Mouse (Mus musculus): Measurements from ENCODE around the gene Vmn2r7. TPM values are rescaled to one million over a fixed set of nuclear protein-coding genes. Genes with fewer than 3 reads are reported as not detected.
A peak's percentile ranks its signal among the peaks of the same experiment; 100 is the strongest.
"Not testable (repeated sequence)": the region's sequence is repeated elsewhere in the genome, so short reads cannot be mapped to it uniquely, and the experiment has no call there.

The Vmn2r7 gene
- total and polyA plus RNA-seq, 2 experiments = not detected

DNA sequence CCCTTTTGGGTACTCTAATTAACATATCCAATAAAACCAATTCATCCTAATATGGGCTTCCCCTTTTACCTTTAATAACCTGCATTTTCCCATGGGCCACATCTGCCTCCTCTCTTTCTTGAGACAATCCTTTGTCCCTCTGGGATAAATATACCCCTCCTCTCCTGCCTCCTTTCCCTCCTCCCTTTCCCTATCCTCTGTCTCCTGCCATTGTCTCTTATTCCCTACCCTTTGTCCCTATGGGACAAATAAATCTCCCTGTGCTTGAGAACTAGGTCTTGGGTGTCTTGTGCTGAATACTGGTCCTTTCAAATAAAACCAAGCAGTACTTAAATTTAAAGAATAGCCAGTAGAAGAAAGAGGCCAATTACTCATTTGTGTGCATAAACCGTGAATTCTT is 13.4 kb downstream of the Vmn2r7 start:
- Histone ChIP-seq H3K4me3 (ENCODE audit: insufficient read depth, low read depth, low read length) (no peak overlapping the region), H3K79me2 (ENCODE audit: control insufficient read depth, insufficient read depth, low read length) (no peaks in the 10 kb centered on the region), H3K27ac (replicated peaks; ENCODE audit: insufficient read depth, low read depth, low read length) (no peak overlapping the region), H3K27me3 (ENCODE audit: control insufficient read depth, insufficient read depth, low read length) (no peaks in the 10 kb centered on the region), H3K9ac (ENCODE audit: low read depth, low read length) (no peak overlapping the region), H3K4me1 (ENCODE audit: control insufficient read depth, insufficient read depth, low read length) (no peaks in the 10 kb centered on the region), H3K36me3 (ENCODE audit: control insufficient read depth, insufficient read depth, low read length) (no peaks in the 10 kb centered on the region)
- no peak for DNase-seq (ENCODE audit: extremely low read depth, low read depth, low spot score)
- TF ChIP-seq POLR2A (IDR thresholded peaks at IDR 0.05; ENCODE audit: extremely low read depth, insufficient read depth, low read length) = no peak
- no peak for TF ChIP-seq CTCF (IDR thresholded peaks at IDR 0.05; ENCODE audit: low read depth, low read length)
- WGBS = 97% methylated on average over 1 of the region's 1 CpGs

DNA sequence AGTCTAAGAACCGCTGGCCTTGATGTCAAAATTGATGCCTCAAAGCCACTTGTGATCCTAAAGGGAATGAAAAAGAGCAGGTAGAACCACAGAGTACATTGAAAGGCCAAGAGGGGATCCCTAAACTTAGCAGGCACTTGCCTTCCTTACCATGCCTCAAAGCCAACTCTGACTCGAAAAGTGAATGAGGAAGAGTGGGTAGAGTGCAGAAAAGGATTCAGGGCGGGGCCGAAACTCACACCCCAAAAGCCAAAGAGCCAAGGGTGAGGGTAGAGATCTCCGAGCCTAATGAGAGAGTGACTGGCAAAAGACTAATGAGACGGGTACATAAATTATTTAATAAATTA is 53.3 kb downstream of the Vmn2r7 start:
- Histone ChIP-seq H3K9ac (ENCODE audit: low read depth, low read length) (no peak overlapping the region), H3K27ac (replicated peaks; ENCODE audit: insufficient read depth, low read depth, low read length) (no peak overlapping the region), H3K4me3 (ENCODE audit: insufficient read depth, low read depth, low read length) (no peak overlapping the region), H3K4me1 (ENCODE audit: control insufficient read depth, insufficient read depth, low read length) (no peaks in the 10 kb centered on the region), H3K27me3 (ENCODE audit: control insufficient read depth, insufficient read depth, low read length) (no peaks in the 10 kb centered on the region), H3K79me2 (ENCODE audit: control insufficient read depth, insufficient read depth, low read length) (no peaks in the 10 kb centered on the region), H3K36me3 (ENCODE audit: control insufficient read depth, insufficient read depth, low read length) (no peaks in the 10 kb centered on the region)
- TF ChIP-seq POLR2A (IDR thresholded peaks at IDR 0.05; ENCODE audit: extremely low read depth, insufficient read depth, low read length) (no peak), CTCF (IDR thresholded peaks at IDR 0.05; ENCODE audit: low read depth, low read length) (no peak)
- WGBS = 41% methylated on average over 6 of the region's 6 CpGs
- DNase-seq (ENCODE audit: extremely low read depth, low read depth, low spot score) = no peak

DNA sequence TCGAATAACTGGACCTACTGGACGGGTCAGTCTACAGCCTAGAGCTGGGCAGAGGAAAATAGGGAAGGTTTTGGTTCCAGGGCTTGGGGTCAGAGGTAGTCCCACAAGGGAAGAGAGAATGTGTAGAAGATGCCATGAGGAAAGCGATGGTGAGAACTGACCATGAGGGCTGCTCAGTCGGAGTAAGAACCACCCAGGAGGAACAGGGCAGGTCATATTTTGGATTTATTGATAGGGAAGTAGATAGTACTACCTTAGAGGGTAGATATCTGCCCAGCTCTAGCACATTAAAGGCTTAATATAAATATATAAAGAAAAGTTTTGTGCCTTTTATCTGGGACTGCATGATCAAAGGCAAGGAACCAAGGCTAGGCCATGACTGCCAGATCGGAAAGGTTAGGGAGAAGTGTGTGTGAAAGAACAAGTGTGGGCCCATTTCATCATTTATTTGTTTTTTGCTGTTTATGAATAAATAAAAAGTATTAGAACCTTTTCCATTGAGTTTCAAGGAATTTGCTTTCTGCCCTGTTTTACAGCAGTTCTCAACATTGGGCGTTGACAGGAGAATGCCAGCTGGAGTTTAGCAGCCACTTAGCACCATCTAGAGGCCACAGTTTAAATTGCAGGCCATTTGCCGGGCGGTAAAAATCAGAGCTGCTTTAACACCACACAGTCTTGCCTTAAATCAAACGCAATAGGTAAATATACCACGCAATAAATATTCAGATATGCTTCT is 53.9 kb downstream of the Vmn2r7 start:
- Histone ChIP-seq H3K4me3 (ENCODE audit: insufficient read depth, low read depth, low read length) (no peak overlapping the region), H3K27me3 (ENCODE audit: control insufficient read depth, insufficient read depth, low read length) (no peaks in the 10 kb centered on the region), H3K79me2 (ENCODE audit: control insufficient read depth, insufficient read depth, low read length) (no peaks in the 10 kb centered on the region), H3K27ac (replicated peaks; ENCODE audit: insufficient read depth, low read depth, low read length) (no peak overlapping the region), H3K9ac (ENCODE audit: low read depth, low read length) (no peak overlapping the region), H3K4me1 (ENCODE audit: control insufficient read depth, insufficient read depth, low read length) (no peaks in the 10 kb centered on the region), H3K36me3 (ENCODE audit: control insufficient read depth, insufficient read depth, low read length) (no peaks in the 10 kb centered on the region)
- peak; percentile 73 for TF ChIP-seq CTCF (IDR thresholded peaks at IDR 0.05; ENCODE audit: low read depth, low read length)
- TF ChIP-seq POLR2A (IDR thresholded peaks at IDR 0.05; ENCODE audit: extremely low read depth, insufficient read depth, low read length) = no peak
- DNase-seq (ENCODE audit: extremely low read depth, low read depth, low spot score) = peak; percentile 29
- WGBS = 49% methylated on average over 10 of the region's 10 CpGs

DNA sequence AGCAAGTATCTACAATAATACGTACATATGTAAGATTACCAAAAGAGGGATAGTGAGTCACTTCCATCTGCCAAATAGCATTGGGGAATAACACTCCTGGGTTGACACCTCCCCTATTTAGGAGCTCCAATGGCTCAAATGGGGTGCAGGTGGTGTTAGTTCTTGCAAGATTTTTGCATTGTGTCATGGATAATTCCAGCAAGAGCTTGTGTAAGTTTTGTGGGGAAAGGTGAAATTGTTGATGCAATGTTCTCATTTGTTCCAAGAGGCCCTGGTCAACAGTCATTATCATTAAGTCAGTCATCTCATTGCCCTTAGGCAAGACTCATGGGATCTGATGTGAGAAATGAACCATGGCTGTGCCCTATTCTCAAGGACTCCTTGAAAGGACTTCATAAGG is 61.7 kb downstream of the Vmn2r7 start:
- H3K27ac ChIP-seq (replicated peaks; ENCODE audit: insufficient read depth, low read depth, low read length) = no peak overlapping the region
- H3K9ac ChIP-seq (ENCODE audit: low read depth, low read length) = no peak overlapping the region
- TF ChIP-seq CTCF (IDR thresholded peaks at IDR 0.05; ENCODE audit: low read depth, low read length) (no peak), POLR2A (IDR thresholded peaks at IDR 0.05; ENCODE audit: extremely low read depth, insufficient read depth, low read length) (no peak)
- H3K36me3 ChIP-seq (ENCODE audit: control insufficient read depth, insufficient read depth, low read length) = no peaks in the 10 kb centered on the region
- H3K4me1 ChIP-seq (ENCODE audit: control insufficient read depth, insufficient read depth, low read length) = no peaks in the 10 kb centered on the region
- H3K79me2 ChIP-seq (ENCODE audit: control insufficient read depth, insufficient read depth, low read length) = no peaks in the 10 kb centered on the region
- DNase-seq (ENCODE audit: extremely low read depth, low read depth, low spot score) = no peak
- WGBS = 96% methylated on average over 1 of the region's 1 CpGs
- no peak overlapping the region for H3K4me3 ChIP-seq (ENCODE audit: insufficient read depth, low read depth, low read length)
- H3K27me3 ChIP-seq (ENCODE audit: control insufficient read depth, insufficient read depth, low read length) = no peaks in the 10 kb centered on the region

DNA sequence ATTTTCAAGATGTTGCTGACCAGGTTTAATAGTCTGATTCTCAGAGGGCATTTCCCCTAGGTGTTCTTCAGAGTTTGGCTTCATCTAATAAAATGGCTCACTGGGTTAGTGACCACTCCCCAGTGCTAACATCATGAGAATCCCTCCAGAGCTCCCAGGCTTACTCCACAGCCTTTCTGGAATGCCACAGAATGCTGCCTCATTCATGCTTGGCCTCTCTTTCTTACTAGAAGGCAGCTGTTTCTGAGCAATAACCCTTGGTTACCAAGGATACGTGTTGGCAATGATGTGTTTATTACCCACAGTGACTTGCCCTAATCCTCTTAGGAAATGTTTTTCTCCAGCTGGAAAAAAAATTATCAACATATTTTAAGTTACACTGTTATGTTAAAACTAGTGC is 72.4 kb downstream of the Vmn2r7 start:
- no peaks in the 10 kb centered on the region for H3K79me2 ChIP-seq (ENCODE audit: control insufficient read depth, insufficient read depth, low read length)
- no peak overlapping the region for H3K27ac ChIP-seq (replicated peaks; ENCODE audit: insufficient read depth, low read depth, low read length)
- no peaks in the 10 kb centered on the region for H3K27me3 ChIP-seq (ENCODE audit: control insufficient read depth, insufficient read depth, low read length)
- no peak for DNase-seq (ENCODE audit: extremely low read depth, low read depth, low spot score)
- WGBS = 80% methylated on average over 1 of the region's 1 CpGs
- no peaks in the 10 kb centered on the region for H3K4me1 ChIP-seq (ENCODE audit: control insufficient read depth, insufficient read depth, low read length)
- no peak overlapping the region for H3K9ac ChIP-seq (ENCODE audit: low read depth, low read length)
- TF ChIP-seq POLR2A (IDR thresholded peaks at IDR 0.05; ENCODE audit: extremely low read depth, insufficient read depth, low read length) = no peak
- no peak for TF ChIP-seq CTCF (IDR thresholded peaks at IDR 0.05; ENCODE audit: low read depth, low read length)
- H3K4me3 ChIP-seq (ENCODE audit: insufficient read depth, low read depth, low read length) = no peak overlapping the region
- H3K36me3 ChIP-seq (ENCODE audit: control insufficient read depth, insufficient read depth, low read length) = no peaks in the 10 kb centered on the region

DNA sequence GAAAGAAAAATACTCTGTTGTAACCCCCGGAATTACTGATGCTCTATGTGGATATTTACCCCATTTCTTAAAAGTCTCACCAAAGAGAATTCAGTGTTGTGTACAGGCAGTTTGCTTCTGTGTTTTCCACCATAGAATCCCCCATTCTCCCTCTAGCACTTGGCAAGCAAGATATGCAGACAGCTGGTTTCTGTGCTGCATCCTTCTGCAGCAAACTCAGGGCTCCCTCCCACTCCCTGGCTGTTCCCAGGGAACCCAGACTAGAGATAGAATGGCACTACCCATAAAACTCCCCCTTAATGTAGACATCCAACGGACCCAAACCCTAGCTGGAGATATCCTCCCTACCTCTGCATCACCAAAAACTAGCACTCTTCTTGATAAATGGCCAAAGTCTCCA is 88.4 kb downstream of the Vmn2r7 start:
- Histone ChIP-seq H3K27me3 (ENCODE audit: control insufficient read depth, insufficient read depth, low read length) (no peaks in the 10 kb centered on the region), H3K9ac (ENCODE audit: low read depth, low read length) (no peak overlapping the region), H3K27ac (replicated peaks; ENCODE audit: insufficient read depth, low read depth, low read length) (no peak overlapping the region), H3K4me3 (ENCODE audit: insufficient read depth, low read depth, low read length) (no peak overlapping the region), H3K4me1 (ENCODE audit: control insufficient read depth, insufficient read depth, low read length) (no peaks in the 10 kb centered on the region), H3K36me3 (ENCODE audit: control insufficient read depth, insufficient read depth, low read length) (no peaks in the 10 kb centered on the region), H3K79me2 (ENCODE audit: control insufficient read depth, insufficient read depth, low read length) (no peaks in the 10 kb centered on the region)
- no peak for DNase-seq (ENCODE audit: extremely low read depth, low read depth, low spot score)
- 72% methylated on average over 2 of the region's 2 CpGs for WGBS
- no peak for TF ChIP-seq CTCF (IDR thresholded peaks at IDR 0.05; ENCODE audit: low read depth, low read length)
- TF ChIP-seq POLR2A (IDR thresholded peaks at IDR 0.05; ENCODE audit: extremely low read depth, insufficient read depth, low read length) = no peak

DNA sequence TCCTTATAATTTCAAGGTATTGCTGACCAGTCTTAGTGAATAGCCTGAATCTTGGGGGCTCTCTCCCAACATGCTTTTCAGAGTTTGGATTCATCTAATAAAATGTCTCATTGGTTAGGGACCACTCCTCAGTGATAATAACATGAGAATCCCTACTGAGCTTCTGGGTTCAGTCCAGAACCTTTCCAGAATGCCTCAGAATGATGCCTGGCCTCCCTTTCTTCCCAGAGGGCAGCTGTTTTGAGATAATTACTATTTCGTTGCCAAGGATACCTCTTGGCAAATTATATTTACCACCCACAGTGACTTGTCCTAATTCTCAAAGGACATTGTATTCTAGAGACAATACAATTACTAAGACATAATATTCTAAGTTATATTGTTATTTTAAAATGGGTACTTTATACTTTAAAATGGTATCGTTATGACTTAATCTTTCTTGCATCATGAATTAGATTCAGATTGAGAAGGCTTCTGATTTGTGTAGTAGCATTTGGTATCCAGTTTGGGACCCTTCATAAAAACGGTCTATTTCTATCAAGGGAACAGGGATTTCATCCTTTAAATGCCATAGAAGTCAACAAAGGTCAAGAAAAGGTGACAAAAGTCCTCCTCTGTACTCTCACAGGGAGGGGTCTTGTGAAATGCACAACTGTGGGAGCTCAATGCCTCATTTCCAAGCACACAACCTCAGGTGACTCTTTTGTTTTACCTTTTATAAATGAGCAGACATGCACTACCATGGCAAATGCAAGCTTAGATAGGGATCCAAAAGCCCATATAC is 117.2 kb downstream of the Vmn2r7 start:
- not testable (repeated sequence) for H3K4me1 ChIP-seq (ENCODE audit: control insufficient read depth, insufficient read depth, low read length); H3K27me3 ChIP-seq (ENCODE audit: control insufficient read depth, insufficient read depth, low read length); H3K79me2 ChIP-seq (ENCODE audit: control insufficient read depth, insufficient read depth, low read length); H3K36me3 ChIP-seq (ENCODE audit: control insufficient read depth, insufficient read depth, low read length); H3K4me3 ChIP-seq (ENCODE audit: insufficient read depth, low read depth, low read length); H3K9ac ChIP-seq (ENCODE audit: low read depth, low read length); DNase-seq (ENCODE audit: extremely low read depth, low read depth, low spot score); H3K27ac ChIP-seq (replicated peaks; ENCODE audit: insufficient read depth, low read depth, low read length)
- WGBS = 67% methylated on average over 3 of the region's 3 CpGs

DNA sequence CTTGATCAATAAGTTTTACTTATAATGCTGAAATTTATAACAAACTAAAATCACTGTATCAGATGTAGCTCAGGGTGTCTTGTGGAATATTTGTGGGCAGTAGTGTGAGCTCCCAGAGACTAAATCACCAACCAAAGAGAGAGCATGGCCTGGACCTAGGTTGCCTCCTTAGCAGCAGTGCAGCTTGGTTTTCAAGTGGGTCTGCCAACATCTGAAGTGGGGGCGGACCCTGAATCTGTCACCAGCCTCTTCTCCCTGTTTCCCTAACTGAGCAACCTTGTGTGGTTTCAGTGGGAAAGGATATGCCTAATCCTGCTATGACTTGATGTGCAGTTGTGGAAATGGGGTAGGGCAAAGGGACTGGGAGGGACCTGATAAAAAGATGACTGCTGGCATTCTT is 118.8 kb downstream of the Vmn2r7 start:
- 80% methylated on average over 1 of the region's 1 CpGs for WGBS

More for the DNA sequence above, 118.8 kb downstream of the Vmn2r7 start:
- not testable (repeated sequence) for DNase-seq (ENCODE audit: extremely low read depth, low read depth, low spot score); H3K79me2 ChIP-seq (ENCODE audit: control insufficient read depth, insufficient read depth, low read length); H3K9ac ChIP-seq (ENCODE audit: low read depth, low read length); H3K27ac ChIP-seq (replicated peaks; ENCODE audit: insufficient read depth, low read depth, low read length); H3K36me3 ChIP-seq (ENCODE audit: control insufficient read depth, insufficient read depth, low read length); H3K4me3 ChIP-seq (ENCODE audit: insufficient read depth, low read depth, low read length); H3K27me3 ChIP-seq (ENCODE audit: control insufficient read depth, insufficient read depth, low read length); H3K4me1 ChIP-seq (ENCODE audit: control insufficient read depth, insufficient read depth, low read length)
